Mouse (Mus musculus): ENCODE measurements around the gene Cdkal1.

DNA sequence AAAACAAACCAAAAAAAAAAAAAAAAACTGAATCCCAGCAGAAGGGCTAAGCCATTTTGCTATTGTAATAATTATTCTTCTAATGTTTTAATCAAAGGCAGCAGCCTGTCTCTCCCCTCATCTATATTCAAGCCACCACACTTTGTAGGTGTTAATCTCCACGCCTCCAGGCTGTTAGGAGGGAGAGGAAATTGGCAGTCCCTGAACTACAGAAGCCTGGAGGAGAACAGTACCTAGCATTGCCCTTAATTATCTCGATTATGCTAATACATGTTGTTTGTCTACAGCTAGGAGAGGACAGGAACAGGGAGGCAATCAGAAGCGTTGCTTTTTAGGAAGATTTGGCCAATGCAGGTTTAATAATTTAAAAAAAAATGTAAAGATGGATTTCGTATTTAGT, 659.8 kb downstream of the Cdkal1 start:
- TF ChIP-seq HCFC1 (IDR thresholded peaks at IDR 0.05; ENCODE audit: borderline replicate concordance, insufficient read depth, low read length) = no peak
- no peak for TF ChIP-seq ZC3H11A (IDR thresholded peaks at IDR 0.05; ENCODE audit: borderline replicate concordance, low read depth, low read length)

All from ES-E14 (cell line).